Mouse (Mus musculus) embryo, embryonic 10.5 days (tissue): ENCODE results near the gene Nfib.

Source experiments
- DNase-seq: peaks from one replicate; pipeline ENCODE4 v3.0.0-alpha.2; 2015; ENCODE audit warnings: low spot score

The Nfib gene

DNA sequence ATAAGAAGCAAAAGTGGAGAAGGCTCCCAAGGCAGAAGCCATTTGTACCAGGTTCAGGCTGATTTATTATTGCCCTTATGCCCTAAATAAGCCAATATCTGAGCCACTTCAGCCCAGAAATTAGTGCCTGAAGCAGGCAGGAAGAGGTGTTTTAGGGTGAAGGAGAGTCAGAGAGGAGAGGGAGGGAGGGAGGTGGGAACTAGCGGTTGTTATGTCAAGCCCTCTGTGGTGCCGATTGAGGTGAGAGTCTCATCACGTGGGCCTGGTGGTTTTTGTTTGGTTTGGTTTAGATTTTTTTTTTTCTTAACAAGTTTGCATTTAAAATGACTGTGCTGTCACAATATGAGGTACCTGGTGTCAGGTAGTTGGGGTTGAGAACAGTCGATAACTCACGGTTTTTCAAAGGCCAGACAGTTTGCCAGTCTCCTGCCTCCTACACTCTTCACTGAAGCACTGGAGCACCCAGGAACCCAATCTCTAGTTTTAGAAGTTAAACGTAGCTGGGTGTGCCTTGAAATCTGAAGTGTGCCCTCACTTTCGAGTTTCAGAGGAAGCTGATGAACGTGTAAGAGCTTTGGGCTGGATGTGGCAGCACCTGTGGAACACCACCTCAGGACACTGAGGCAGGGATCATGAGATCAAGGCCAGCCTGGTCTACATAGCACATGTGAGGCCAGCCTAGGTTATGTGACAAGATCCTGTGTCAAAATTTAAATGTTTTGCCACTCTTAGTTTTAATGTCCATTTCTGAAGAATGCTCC is 81.1 kb downstream of the Nfib start:
- DNase-seq = no peak

DNA sequence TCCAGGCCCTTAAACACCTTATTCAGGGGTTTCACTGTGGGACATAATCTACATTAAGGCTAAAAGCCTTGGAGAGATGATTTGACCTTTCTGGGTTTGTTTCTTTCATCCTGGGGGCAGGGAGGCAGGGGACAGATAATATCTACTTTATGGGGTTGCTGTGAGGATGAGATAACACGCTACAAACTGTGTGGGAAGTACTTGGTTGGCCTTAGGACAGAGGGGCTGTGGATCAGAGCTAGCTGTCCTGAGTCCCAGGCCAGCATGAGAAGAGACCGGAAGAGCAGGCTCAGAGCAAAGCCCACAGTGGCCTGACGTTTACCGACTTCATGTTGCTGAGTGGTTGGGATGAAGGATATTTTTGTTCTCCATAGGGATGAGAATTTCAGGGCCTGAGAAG is 81.7 kb downstream of the Nfib start:
- DNase-seq = no peak

DNA sequence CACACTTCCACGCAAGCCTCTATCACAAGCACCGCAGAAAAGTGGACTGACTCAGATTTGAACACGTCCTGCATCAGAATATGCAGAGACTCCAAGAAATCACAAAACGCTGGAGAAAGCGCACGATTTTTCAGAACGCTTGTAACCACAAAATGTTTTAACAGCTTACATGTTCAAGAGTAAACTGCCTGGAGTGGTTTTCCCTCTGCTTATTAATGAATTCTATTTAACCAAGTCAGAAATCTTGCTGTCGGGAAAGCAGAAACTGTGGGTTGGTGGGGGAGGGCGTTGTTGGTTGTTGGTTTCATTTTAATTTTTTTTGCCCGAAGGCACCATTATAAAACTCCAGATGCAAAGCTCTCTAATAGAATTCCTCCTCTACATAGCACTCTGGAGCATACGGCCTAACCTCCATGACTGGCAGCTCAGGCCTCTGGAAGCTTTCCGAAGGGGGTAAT is 82.4 kb downstream of the Nfib start:
- no peak for DNase-seq

DNA sequence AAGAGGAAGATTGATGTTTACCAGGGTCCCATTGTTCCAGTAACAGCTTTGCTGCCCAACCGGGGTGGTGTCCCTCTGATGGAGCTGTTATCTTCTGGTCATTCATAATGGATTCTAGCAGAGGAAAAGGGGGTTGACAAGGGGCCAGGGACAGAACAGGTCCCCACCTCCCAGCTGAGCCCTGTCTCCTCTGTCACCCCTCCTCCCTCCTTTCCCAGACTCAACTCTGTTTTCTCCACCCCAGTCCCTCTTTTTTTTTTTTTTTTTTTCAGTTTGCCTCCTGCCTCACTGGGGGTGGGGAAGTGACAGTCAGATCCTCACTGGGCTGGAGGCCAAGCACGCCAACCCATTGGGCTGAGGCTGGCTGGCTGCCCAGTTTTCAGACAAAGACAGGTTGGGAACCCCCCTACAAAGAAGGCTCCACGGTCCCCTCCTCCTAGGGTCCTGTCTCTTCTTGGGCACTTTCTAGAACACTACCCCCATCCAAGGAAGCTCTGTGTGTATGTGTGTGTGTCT is 83.2 kb downstream of the Nfib start:
- peak; percentile 19 for DNase-seq

DNA sequence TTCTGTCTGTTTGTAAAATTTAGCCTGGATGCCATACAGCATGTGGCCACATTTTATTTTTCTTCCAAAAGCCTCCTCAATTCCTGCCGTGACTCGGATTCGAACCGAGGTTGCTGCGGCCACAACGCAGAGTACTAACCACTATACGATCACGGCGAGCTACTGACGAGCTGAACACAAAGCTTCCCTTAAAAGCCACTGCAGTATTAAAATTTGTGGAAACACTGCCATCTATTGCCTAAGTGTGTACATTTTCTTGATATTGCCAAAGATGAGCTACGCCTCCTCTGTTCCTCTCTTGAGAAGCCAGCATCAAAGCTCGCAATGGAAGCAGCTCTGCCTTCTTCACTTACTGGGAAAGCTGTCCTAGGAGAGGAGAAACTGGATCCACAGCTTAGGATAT is 86.0 kb downstream of the Nfib start:
- DNase-seq = peak; percentile 71

DNA sequence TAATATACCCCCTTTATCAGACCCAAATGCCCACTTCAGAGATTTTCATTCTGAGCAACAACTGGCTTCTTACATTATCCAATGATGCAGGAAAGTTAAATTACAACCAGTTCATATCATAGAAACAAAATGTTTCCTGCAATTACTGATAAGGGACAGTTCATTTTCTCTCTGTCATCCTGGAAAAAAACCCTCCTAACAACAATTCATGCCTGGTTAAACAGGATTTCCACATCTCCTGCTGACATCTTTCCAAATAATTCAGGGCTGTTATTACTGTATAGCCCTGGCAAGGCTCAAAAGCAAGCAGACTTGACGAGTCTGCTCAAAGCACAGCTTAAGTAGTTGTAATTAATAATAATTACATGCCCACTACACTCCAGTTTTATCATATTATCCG is 86.5 kb downstream of the Nfib start:
- DNase-seq = no peak

DNA sequence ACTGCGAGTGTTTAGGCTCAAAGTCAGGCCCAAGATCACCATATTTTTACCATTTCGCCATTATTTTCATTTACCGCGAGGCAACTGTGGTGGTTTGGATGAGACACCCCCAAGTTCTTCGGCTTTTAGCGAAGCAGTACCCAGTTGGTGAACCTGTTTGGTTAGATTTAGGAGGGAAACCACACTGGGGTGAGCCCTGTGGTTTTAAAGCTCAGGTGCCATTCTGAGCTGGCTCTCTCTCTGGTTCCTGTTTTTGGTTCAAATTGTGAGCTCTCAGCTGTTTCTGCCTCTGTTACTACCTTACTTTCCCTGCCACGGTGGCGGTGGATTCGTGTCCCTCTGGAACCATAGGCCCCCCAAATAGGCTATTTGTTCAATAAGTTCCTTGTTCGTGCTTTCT is 88.3 kb downstream of the Nfib start:
- no peak for DNase-seq

DNA sequence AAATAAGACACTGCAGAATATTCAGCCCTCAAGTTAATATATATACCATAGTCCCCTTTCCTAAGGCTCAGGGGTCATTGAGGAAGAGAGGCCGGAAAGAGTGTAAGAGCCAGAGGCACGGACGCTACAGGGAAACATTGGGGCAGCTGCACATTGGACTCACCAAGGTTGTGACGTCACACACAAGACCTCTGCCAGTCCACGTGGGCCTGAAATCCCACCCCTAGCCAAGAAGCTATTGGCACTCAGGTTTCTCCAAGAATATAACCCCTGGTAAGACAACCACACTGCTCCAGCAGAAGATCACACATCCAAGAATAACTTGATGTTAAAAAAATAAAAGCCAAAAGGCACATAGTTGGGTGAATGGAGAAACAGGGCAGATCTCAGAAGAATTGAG is 89.8 kb downstream of the Nfib start:
- DNase-seq = no peak

DNA sequence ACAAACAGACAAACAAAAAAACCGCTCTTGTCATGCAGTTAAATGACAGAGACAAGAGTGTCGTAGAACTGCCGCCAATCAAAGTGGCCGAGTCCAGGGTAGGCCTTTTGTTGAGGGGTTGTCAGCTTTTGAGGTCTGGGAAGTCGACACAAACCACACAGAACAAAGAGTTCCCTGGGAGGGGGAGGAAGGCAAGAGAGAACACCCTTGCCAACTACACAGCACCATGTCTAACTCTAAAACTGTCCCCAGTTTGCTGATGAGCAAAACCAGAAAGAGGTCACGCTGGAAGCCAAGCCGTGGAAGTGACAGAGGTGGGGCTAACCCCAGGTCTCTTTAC is 91.1 kb downstream of the Nfib start:
- DNase-seq = no peak

DNA sequence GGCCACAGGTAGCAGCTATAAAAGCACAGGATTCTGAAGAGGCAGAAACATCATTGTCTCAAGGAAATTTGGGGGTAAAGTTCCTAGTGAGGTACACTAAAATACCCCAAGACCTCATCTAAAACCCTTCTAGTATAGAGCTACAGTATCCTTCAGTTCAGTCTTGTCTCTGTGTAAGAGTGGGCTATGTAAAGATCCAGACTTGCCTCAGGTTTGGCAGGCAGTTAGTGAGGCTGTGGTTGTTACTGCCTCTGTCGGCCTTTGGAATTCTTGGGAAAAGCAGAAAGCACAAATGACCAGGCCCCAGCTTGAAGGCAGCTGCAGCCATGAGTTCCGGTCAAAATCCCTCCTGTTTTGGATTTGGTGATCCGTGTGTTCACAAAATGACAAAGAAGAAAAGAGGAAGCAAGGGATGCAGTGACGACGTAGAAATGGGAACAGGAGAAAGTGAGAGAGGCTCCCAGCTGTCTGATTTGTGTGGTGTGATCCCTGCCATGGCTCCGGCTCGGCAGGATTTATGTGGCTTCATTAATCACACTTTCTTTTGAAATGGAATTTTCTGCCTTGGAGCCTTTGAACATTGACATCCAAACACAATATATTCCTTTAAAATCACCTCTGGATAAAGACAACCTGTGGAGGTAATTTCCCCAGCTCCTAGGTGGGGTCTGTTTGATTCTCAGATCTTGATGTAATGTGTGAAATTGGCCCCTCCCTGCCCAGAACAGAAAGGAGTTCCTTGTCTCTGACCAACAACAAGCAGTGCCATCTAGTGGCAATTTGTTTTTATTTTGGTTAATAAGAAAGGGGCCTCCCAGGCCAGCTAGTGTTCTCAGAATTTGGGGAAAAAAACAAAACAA is 91.7 kb downstream of the Nfib start:
- DNase-seq = peak; percentile 89

DNA sequence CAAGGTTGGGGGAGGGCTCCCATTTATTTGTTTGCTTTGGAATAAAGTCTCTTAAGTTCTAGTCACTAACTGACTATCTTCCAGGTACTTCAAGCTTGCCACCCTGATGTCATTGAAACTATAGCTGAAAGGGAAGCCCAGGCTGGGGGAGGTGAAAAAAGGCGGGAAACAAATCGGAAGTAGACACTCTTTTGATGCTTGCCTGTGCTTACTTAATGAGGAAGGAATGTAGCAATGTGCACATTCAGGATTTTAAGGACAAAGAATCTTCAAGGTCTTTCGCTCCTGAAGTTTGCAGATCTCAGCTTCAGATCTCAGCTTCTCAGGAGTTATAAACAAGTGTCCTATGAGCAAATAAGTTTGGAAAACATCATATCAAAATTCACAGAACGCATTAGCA is 95.9 kb downstream of the Nfib start:
- DNase-seq = no peak

DNA sequence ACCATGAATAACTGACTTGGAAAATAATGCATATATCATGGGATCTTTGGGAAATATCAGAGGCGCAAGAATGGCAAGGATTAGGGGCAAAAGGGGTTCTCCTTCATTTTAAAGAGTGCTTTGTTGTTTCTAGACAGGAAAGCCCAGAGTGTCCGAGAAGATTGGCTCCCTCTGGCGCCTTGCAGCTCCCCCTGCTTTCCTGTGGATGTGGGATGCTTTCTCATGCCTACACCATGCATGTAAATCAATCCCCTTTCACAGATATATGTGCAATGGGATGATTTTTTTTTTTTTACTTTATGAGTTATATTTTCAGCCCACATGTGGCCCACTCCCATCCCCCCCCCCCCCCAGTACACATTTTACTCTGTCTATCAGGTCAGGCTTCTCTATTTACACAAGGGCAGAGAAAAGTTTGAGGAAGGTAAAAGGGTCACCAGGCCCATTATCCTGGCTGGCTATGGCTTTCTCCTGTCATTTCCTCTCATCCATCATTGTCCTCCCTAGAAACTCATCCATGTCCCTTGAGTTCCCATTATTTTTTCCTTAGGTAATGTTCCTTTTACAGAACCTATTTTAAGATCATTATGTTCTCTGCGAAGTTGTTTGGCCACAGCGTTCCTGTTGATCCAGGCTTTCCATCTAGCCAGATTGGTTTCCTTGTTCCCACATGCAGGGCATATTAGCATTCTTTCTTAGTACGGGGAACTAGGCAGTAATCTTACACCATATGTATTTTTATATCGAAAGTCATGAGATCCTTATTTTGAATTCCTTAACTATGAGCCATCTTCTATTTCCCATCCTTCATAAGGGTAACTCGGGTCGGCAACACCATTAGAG is 96.6 kb downstream of the Nfib start:
- DNase-seq = no peak

DNA sequence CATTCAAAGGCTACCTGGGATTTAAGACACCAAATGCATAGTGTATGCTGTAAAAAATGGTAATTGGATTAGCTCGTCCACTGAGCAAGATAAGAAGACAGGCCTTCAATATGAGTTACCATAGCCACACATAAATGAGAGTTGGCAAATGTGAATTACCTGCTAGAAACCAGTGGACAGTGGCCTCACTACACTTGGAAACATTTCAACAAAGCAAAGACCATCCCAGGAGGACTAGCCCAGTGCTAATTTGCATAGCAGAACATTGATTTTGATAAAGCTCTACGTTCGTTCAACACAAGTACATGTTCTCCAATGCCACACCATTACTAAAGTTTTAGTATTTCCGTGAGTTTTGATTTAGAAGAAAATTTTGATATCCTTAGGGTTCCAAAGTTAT is 98.3 kb downstream of the Nfib start:
- no peak for DNase-seq

DNA sequence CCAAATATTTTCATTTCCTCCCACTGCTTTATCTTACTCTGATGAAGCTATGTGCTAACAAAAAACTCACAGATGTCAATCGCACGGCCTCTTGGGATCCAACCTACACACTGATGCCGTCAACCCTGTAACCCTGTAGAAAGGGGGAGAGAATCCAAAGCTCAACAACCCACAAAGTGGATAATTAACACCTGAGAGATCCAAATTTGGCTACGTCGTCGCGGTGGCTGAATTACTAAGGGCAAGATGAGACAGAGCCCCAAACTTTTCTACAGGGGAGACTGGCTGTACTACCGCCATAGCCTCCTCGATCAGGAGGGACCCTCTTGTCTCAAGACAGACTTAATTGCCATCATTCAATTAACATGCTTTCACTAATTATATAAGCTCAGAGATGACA is 99.2 kb downstream of the Nfib start:
- no peak for DNase-seq

DNA sequence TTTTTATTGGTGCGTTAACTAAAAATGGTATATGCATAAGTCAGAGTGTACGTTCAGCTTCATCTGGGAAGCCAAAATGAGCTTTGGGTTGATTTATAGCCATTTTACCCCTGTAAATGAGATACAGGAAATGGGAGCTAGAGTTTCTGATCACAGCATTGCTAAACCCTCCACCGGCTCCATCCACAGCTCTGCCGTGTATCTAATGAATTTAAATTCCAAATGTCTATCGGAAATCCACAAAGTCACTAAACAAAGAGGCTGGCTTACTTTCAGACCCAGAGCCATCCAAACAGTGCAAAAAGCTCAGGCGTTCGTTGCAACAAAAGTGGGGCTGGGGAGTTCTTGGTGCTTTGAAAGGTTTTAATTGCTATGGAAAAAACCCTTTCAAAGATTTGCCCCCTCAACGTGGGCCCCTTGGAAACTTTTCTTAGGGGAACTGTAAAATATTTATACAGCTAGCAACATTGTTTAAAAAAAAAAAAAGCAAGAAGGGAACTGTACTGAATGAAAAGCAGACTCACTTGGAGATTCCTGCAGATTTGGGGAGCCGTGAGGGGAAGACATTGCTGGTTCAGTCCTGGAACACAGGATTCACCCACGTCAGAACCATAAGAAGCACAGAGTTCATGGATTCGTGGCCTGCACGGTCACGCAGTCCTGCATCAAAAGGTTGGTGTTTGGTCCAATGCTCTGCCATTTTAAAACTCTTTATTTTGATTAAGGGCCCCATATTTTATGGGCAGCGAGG is 100.3 kb downstream of the Nfib start:
- no peak for DNase-seq

DNA sequence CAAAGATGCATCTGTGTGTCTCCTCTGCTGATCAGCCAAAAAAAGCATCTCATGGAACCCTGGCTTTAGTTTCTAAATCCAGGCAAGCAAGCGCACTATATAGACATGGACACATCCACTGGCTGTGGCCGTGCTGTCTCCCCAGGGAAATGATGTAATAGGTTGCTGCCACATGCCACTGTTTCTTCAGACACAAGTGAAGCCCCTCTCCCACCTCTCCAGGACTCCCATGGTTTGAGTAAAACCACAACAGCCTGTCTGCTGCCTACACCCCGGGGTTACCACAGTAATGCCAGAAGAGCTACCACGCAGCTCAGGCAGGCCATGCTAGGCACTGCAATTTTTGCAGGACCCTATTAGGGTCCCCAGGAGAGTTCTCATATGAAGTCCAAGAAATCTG is 101.0 kb downstream of the Nfib start:
- no peak for DNase-seq

DNA sequence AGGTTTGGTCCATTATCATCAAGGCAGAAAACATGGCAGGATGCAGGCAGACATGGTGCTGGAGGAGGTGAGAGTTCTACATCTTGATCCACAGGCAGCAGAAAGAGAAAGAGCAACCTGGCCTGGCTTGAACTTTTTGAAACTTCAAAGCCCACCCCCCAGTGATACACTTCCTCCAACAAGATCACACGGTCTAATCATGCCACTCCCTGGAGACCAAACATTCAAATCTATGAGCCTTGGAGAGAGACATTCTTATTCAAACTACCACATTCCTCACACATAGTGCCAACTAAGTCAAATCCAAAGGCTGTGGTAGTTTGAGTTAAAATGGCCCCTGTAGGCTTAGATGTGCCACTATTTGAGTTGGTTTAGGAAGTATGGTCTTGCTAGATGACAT is 104.9 kb downstream of the Nfib start:
- DNase-seq = no peak

DNA sequence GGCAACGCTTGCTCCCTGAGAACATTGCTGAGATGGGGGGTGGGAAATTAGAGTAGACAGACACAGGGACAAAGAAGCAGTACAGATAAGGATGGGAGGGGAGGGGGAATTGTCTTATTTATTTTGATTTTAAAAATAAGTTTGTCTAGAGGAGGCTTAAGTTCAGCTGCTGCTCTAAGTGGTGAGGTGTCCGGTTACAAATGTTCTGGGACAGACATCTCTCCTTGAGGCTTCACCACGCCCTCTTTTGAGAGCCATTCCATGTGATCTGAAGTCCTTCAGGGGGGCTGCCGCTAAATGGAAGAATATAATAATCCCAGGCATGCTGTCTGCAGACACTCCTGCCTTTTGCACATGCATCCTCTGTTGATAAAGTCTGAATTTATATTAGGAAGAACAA is 107.1 kb downstream of the Nfib start:
- peak; percentile 48 for DNase-seq

DNA sequence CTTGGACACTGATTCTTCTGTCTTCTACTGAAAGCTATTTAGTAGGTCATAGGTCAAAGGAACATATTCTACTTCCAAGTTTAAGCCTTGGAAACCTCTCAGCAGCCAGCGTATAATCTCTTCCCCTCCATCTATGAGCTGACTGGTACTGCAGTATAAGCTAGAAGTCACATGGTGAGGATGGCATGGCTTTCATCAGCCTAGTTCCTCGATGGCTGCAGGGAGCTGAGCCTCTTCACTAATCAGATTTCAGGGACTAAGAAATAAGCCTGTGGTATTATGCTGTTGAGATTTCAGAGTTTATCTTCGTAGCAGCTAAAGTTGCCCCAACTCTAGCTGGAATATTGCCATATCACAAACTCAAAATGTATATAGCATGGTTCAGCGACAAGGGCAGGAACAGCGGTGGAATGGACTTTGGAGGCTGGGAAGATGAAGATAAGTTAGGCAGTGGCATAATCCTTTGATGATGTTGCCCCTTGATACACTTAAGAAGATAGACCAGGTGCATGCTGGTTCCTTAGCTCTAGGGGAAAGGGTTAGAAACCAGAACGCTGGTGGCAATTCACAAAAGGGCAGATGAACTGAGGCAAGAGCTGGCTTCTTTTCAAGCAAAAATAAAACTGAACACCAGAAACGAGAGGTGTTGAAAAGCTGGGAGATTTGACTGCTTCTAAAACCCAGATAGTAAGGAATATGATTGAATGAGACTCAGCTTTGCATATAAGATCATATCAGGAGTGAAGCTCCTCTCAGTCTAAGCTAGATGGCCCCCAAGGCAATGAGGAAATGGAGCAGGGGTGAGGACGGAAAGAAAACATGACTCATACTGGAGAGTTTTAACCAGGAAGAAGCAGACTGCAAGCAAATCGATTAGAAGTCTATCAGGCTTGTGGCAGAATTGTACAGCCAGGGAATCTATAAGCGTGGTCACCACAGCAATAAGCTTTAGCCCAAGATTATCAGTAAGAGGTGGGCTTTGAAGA is 111.6 kb downstream of the Nfib start:
- no peak for DNase-seq
